Comparison of ENCODE assay signal across 24 mouse cellular contexts in the genomic region with DNA sequence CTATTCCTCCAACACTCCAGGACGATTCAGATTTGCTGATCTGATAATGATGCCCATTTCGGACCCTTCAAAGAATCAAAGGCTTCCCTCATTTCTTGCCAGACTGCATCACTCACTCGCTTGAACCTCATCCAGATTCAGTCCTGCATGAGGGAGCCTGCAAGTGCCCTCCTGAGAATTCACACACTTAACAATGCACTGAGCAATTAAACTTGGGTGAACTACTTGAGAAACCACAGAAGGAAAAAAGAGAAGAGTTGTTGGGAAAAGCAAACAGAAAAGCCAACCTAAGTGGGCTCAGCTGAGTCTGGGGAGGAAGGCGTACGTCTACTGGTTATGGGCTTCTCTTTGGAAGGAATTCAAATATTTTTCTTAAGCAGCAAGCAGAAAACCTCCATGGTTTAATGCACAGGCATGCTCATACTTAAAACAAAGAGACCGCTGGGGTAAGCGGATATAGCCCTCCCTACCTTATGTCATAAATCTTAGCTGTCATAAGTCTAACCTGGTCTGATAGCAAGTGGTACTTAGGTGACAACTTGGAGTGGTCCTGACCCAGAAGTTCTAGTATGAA.
DNase-seq lines count a peak whose midpoint lies in the region; ATAC-seq and TF ChIP-seq lines count a peak whose summit lies in the region.
"Had no signal": no experiment of that assay in that cellular context is flagged by ENCODE, and none has a peak within 500 bp of the region (broad histone marks: within the 10 kb centered on the region; RNA-seq: fewer than 3 reads in every experiment).

No protein-coding gene starts in this region.

- no peak overlapping the region for H3K4me3 ChIP-seq in embryonic facial prominence, embryonic 14.5 days (ENCODE audit: low read depth, low read length)
- no peak overlapping the region for H3K4me3 ChIP-seq in embryonic facial prominence, embryonic 10.5 days
- no peak overlapping the region for H3K4me3 ChIP-seq in limb, embryonic 12.5 days (replicated peaks)
- H3K4me3 ChIP-seq in limb, embryonic 10.5 days = no peak overlapping the region
- H3K4me3 ChIP-seq in lung, postnatal 0 days (ENCODE audit: low read depth, low read length) = no peak overlapping the region
- H3K4me3 ChIP-seq: heart, embryonic 13.5 days; hindbrain, embryonic 12.5 days; liver, embryonic 12.5 days; midbrain, embryonic 15.5 days; neural tube, embryonic 13.5 days had no signal

- ATAC-seq in embryonic facial prominence, embryonic 14.5 days (ENCODE audit: low read depth) = no peak
- 0 out of 2 replicates have a peak, but pooled peaks have one; percentile 42 for ATAC-seq in limb, embryonic 12.5 days (ENCODE audit: insufficient number of reproducible peaks, insufficient read depth, low FRiP score, low TSS enrichment, low read depth)
- ATAC-seq in lung, postnatal 0 days = peak; percentile 93
- ATAC-seq: forebrain, embryonic 16.5 days; liver, embryonic 12.5 days; midbrain, embryonic 15.5 days had no signal

- H3K27me3 ChIP-seq in embryonic facial prominence, embryonic 14.5 days (replicated peaks; ENCODE audit: control insufficient read depth, insufficient read depth, low read length) = no peaks in the 10 kb centered on the region
- H3K27me3 ChIP-seq in embryonic facial prominence, embryonic 10.5 days (replicated peaks; ENCODE audit: low read depth, poor library complexity, severe bottlenecking) = peaks cover 7% of the 10 kb centered on the region; the same call in 1 of the 2 replicates
- peaks cover 6% of the 10 kb centered on the region; the same call in 1 of the 2 replicates for H3K27me3 ChIP-seq in limb, embryonic 12.5 days
- no peaks in the 10 kb centered on the region for H3K27me3 ChIP-seq in limb, embryonic 10.5 days (ENCODE audit: low read depth, poor library complexity, severe bottlenecking)
- no peaks in the 10 kb centered on the region for H3K27me3 ChIP-seq in lung, postnatal 0 days (replicated peaks; ENCODE audit: insufficient read depth, low read length)
- H3K27me3 ChIP-seq: heart, embryonic 13.5 days; hindbrain, embryonic 12.5 days; liver, embryonic 12.5 days; midbrain, embryonic 15.5 days; neural tube, embryonic 13.5 days had no signal

- no peaks in the 10 kb centered on the region for H3K9me3 ChIP-seq in embryonic facial prominence, embryonic 14.5 days (ENCODE audit: control insufficient read depth, low read length)
- no peaks in the 10 kb centered on the region for H3K9me3 ChIP-seq in embryonic facial prominence, embryonic 10.5 days
- H3K9me3 ChIP-seq in limb, embryonic 12.5 days = no peaks in the 10 kb centered on the region
- H3K9me3 ChIP-seq in limb, embryonic 10.5 days (replicated peaks) = no peaks in the 10 kb centered on the region
- H3K9me3 ChIP-seq in lung, postnatal 0 days (ENCODE audit: low read length) = no peaks in the 10 kb centered on the region
- H3K9me3 ChIP-seq: heart, embryonic 13.5 days; hindbrain, embryonic 12.5 days; liver, embryonic 12.5 days; midbrain, embryonic 15.5 days; neural tube, embryonic 13.5 days had no signal

- no peak overlapping the region for H3K4me2 ChIP-seq in embryonic facial prominence, embryonic 14.5 days (ENCODE audit: low read depth, low read length)
- H3K4me2 ChIP-seq in limb, embryonic 12.5 days = no peak overlapping the region
- H3K4me2 ChIP-seq in lung, postnatal 0 days (replicated peaks; ENCODE audit: low read depth, low read length) = no peak overlapping the region
- H3K4me2 ChIP-seq: heart, embryonic 13.5 days; hindbrain, embryonic 12.5 days; liver, embryonic 12.5 days; midbrain, embryonic 15.5 days; neural tube, embryonic 13.5 days had no signal

- WGBS in embryonic facial prominence, embryonic 14.5 days = 69% methylated on average over 7 of the region's 7 CpGs
- WGBS in embryonic facial prominence, embryonic 10.5 days = 88% methylated on average over 7 of the region's 7 CpGs
- WGBS in limb, embryonic 12.5 days = 81% methylated on average over 7 of the region's 7 CpGs
- WGBS in limb, embryonic 10.5 days = 93% methylated on average over 7 of the region's 7 CpGs
- WGBS in lung, postnatal 0 days = 56% methylated on average over 7 of the region's 7 CpGs

- peak; percentile 83 for TF ChIP-seq EP300 in lung, postnatal 0 days (IDR thresholded peaks at IDR 0.05)

- TF ChIP-seq CTCF in lung, postnatal 0 days (IDR thresholded peaks at IDR 0.05) = no peak

- H3K27ac ChIP-seq in embryonic facial prominence, embryonic 14.5 days (replicated peaks; ENCODE audit: low read depth, low read length) = no peak overlapping the region
- H3K27ac ChIP-seq in embryonic facial prominence, embryonic 10.5 days (replicated peaks) = no peak overlapping the region
- H3K27ac ChIP-seq in limb, embryonic 12.5 days = no peak overlapping the region
- H3K27ac ChIP-seq in limb, embryonic 10.5 days = no peak overlapping the region
- no peak overlapping the region for H3K27ac ChIP-seq in lung, postnatal 0 days (ENCODE audit: low read length)
- H3K27ac ChIP-seq: heart, embryonic 13.5 days; hindbrain, embryonic 12.5 days; liver, embryonic 12.5 days; macrophage; midbrain, embryonic 15.5 days; neural tube, embryonic 13.5 days had no signal

- peak; percentile 14 for DNase-seq in embryonic facial prominence, embryonic 14.5 days (ENCODE audit: low spot score)
- no peak for DNase-seq in embryonic facial prominence, embryonic 10.5 days (ENCODE audit: low spot score)
- no peak for DNase-seq in limb, embryonic 10.5 days (ENCODE audit: low spot score)
- peak; percentile 93 for DNase-seq in lung, postnatal 0 days (ENCODE audit: low spot score)
- DNase-seq in layer of hippocampus, adult 9-10 months (ENCODE audit: low spot score) = no peak
- DNase-seq in cerebellum, adult 11 months = no peak
- DNase-seq in right cerebral cortex, postnatal 10 days (ENCODE audit: low spot score in 2 of 2) = no peak
- DNase-seq: adrenal gland, postnatal 10 days; cerebellum, adult 8-10 months; cerebellum, postnatal 36 days; gastrocnemius, postnatal 10 days; kidney, adult 18-20 months; kidney, postnatal 4 days; layer of hippocampus, adult 9-11 months; left cerebral cortex, postnatal 4 days; thymus, adult 18-20 months had no signal

- H3K9ac ChIP-seq in embryonic facial prominence, embryonic 14.5 days (ENCODE audit: low read depth, low read length) = no peak overlapping the region
- no peak overlapping the region for H3K9ac ChIP-seq in limb, embryonic 12.5 days (replicated peaks)
- no peak overlapping the region for H3K9ac ChIP-seq in lung, postnatal 0 days (replicated peaks; ENCODE audit: low read depth)
- H3K9ac ChIP-seq: heart, embryonic 13.5 days; hindbrain, embryonic 12.5 days; liver, embryonic 12.5 days; midbrain, embryonic 15.5 days; neural tube, embryonic 13.5 days had no signal

- no peaks in the 10 kb centered on the region for H3K4me1 ChIP-seq in embryonic facial prominence, embryonic 14.5 days (ENCODE audit: control insufficient read depth, insufficient read depth, low read length)
- H3K4me1 ChIP-seq in embryonic facial prominence, embryonic 10.5 days = no peaks in the 10 kb centered on the region
- H3K4me1 ChIP-seq in limb, embryonic 12.5 days (replicated peaks) = no peaks in the 10 kb centered on the region
- H3K4me1 ChIP-seq in limb, embryonic 10.5 days = no peaks in the 10 kb centered on the region
- H3K4me1 ChIP-seq in lung, postnatal 0 days (ENCODE audit: insufficient read depth, low read depth, low read length) = no peaks in the 10 kb centered on the region
- H3K4me1 ChIP-seq: heart, embryonic 13.5 days; hindbrain, embryonic 12.5 days; liver, embryonic 12.5 days; midbrain, embryonic 15.5 days had no signal

- H3K36me3 ChIP-seq in embryonic facial prominence, embryonic 14.5 days (ENCODE audit: control insufficient read depth, insufficient read depth, low read length) = no peaks in the 10 kb centered on the region
- no peaks in the 10 kb centered on the region for H3K36me3 ChIP-seq in embryonic facial prominence, embryonic 10.5 days (replicated peaks)
- H3K36me3 ChIP-seq in limb, embryonic 12.5 days = no peaks in the 10 kb centered on the region
- H3K36me3 ChIP-seq in limb, embryonic 10.5 days = no peaks in the 10 kb centered on the region
- H3K36me3 ChIP-seq in lung, postnatal 0 days (ENCODE audit: insufficient read depth, low read length) = no peaks in the 10 kb centered on the region
- H3K36me3 ChIP-seq: heart, embryonic 13.5 days; hindbrain, embryonic 12.5 days; liver, embryonic 12.5 days; midbrain, embryonic 15.5 days; neural tube, embryonic 13.5 days had no signal

Comparison
In these comparisons a context has a peak if more than half of its experiments do, and no peak if none do; other contexts are left out.
1. DNase-seq: peak in embryonic facial prominence, embryonic 14.5 days (single experiment) and lung, postnatal 0 days (single experiment); none in embryonic facial prominence, embryonic 10.5 days (single experiment), limb, embryonic 10.5 days (single experiment), layer of hippocampus, adult 9-10 months (single experiment), cerebellum, adult 11 months (single experiment) and right cerebral cortex, postnatal 10 days (0 of 2).